Mouse (Mus musculus) liver, adult 2 months (tissue): Measurements from ENCODE around the gene Vmn2r73.
"Not testable (repeated sequence)": the region's sequence is repeated elsewhere in the genome, so short reads cannot be mapped to it uniquely, and the experiment has no call there.

Experiments used
- CTCF ChIP-seq: fragments of 200-500 bp; IDR thresholded peaks from 2 replicates; pipeline ENCODE4 v1.5.1; 2011; ENCODE audit warnings: low read depth, low read length, control low read depth
- POLR2A ChIP-seq: fragments of 200-500 bp; IDR thresholded peaks from 2 replicates; pipeline ENCODE4 v1.6.1; 2011; ENCODE audit warnings: low read length, control low read depth; ENCODE audit not compliant: insufficient read depth; ENCODE audit errors: extremely low read depth

GRCm38 (mm10) chr7:85818092-85818491 lies 58.0 kb downstream of the Vmn2r73 start:
- TF ChIP-seq POLR2A, result not testable (repeated sequence)
- TF ChIP-seq CTCF, result 0 out of 2 replicates have a peak, but pooled peaks have one; percentile 5
